Mouse (Mus musculus) cerebellum, adult 9-11 months (tissue): ENCODE data around the gene Upb1.
"Not testable (repeated sequence)": the region's sequence is repeated elsewhere in the genome, so short reads cannot be mapped to it uniquely, and the experiment has no call there.

Source experiments
- DNase-seq: peaks from one replicate; pipeline ENCODE4 v3.0.0; 2022

Upb1 gene

GRCm38 (mm10) chr10:75457852-75458251 is 56.9 kb downstream of the Upb1 start:
- no peak for DNase-seq

DNA sequence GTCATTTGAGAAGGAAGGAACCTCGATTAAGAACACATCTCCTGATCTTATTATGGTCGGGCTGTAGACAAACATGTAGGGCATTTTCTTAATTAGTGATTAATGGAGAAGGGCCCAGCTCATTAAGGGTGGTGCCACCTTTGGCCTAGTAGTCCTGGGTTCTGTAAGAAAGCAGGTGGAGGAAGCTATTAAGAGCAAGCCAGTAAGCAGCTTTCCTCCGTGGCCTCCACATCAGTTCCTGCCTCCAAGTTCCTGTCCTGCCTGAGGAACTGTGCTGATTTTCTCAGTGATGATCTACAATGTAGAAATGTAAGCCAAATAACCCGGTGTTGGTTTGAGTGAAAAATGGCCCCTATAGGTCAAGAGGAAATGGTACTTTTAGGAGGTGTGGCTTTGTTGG is 57.4 kb downstream of the Upb1 start:
- DNase-seq: no peak

DNA sequence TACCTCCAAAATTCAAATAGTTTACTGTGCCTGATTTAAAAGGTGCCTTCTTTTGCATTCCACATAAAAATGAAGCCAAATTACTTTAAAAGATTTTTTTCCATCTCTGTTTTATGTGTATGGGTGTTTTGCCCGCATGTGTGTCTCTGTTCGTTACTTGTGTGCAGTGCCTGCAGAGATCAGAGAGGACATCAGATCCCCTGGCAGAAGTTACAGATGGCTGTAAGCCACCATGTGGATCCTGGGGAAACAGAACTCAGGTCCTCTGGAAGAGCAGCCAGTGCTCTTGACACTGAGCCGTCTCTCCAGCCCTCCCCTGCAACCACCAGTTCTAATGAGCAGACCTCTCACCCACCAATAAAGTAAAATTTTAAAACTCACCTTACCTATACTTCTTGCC is 61.8 kb downstream of the Upb1 start:
- DNase-seq: no peak

GRCm38 (mm10) chr10:75465781-75466550 is 65.1 kb downstream of the Upb1 start:
- DNase-seq: no peak

DNA sequence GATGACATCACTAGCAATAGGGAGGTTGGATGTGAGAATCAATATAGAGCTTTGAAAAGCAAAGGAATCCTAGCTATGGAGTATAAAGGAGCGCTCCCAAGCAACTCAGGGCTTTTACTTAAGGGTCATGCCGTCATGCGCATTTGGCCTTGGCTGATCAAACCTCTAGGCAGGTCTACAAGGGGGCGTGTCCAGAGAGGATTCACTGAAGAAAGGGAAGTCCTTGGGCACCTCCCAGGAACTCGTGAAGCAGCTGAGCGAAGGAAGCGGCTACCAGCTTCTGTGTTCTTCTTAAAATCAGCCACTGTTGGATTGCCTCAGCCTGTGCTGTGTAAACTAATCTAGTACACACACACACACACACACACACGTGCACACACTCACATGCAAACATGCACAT is 72.5 kb downstream of the Upb1 start:
- DNase-seq: no peak

- no peak for DNase-seq
These were observed 73.7 kb downstream of the Upb1 start for GRCm38 (mm10) chr10:75474571-75474970.

- DNase-seq: not testable (repeated sequence)
These were observed 74.4 kb downstream of the Upb1 start for GRCm38 (mm10) chr10:75475139-75475850.

DNA sequence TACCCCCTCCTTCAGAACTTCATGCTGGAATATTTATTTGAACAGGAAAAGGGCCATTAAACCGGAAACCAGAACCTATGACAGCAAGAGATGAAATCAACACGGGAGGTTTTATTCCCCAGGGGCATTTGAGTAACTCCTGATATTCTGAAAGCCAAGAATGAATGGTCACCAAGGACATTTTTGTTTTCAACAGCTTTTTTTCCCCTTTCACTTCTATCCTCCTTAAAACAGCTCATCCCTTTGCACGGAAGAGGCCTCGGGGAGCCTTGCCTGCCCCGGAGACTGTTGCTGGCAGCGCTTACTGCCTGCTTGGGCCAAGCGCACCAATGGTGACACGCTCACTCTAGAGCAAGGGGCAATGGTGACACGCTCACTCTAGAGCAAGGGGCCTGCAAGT is 76.1 kb downstream of the Upb1 start:
- DNase-seq: no peak

DNA sequence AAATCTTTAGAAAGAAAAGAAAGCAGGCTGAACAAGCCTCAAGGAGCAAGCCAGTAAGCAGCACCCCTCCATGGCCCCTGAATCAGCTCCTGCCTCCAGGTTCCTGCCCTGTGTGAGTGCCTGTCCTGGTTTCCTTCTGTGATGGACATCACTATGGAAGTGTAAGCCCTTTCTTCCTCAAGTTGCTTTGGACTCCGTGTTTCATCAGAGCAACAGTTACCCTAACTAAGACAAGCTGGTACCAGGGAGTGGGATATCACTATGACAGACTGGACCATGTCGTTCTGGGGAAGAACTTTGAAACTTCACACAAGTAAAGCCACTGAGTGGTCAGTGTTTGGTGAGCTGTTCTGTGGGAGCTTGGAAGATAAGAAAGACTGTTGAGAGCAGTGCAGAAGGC is 79.0 kb downstream of the Upb1 start:
- no peak for DNase-seq

- DNase-seq: no peak
These were observed 80.8 kb downstream of the Upb1 start for GRCm38 (mm10) chr10:75481703-75482102.

- no peak for DNase-seq
These were observed 81.4 kb downstream of the Upb1 start for GRCm38 (mm10) chr10:75482271-75482670.

- no peak for DNase-seq
These were observed 82.1 kb downstream of the Upb1 start for GRCm38 (mm10) chr10:75482919-75483483.

GRCm38 (mm10) chr10:75484066-75484465 is 83.2 kb downstream of the Upb1 start:
- DNase-seq: no peak

- no peak for DNase-seq
These were observed 83.9 kb downstream of the Upb1 start for GRCm38 (mm10) chr10:75484767-75485166.

DNA sequence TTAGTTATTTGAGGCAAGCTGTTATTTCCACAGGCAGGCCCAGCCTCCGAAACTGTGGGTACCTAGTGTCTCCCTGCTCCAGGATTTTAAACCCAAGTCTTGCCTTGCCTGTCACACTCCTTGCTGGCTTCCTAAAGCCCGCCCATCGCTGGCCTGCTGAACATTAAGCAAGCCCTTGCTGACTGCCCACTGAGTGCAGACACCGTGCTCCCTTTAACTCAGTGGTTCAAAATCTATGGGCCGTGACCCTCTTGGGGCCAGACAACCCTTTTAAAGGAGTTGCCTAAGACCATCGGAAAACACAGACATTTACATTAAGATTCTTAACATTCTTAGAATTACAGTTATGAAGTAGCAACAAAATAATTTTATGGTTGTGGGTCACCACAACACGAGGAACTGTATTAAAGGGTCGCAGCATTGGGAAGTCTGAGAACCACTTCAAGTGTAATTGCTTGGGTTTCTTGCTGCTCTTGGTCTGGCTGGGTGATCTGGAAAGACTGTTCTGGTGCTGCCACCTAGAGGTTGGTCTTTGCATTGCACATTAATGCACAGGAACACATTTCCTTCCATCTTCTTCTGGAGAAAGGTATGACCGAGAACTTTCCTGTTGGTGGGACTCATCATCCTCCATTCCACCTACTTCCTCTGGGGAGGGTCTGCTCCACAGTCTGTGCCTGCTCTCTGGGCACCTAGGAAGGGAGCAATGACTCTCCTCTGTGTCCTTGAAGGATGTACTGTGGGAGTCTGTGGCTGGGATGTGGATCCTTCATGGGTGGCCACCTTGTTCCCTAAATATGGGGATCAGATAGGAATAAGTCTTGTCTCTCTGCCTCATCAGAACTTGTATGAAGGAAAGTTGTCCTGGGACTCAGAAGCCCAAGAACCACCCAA is 85.4 kb downstream of the Upb1 start:
- DNase-seq: peak; percentile 62

DNA sequence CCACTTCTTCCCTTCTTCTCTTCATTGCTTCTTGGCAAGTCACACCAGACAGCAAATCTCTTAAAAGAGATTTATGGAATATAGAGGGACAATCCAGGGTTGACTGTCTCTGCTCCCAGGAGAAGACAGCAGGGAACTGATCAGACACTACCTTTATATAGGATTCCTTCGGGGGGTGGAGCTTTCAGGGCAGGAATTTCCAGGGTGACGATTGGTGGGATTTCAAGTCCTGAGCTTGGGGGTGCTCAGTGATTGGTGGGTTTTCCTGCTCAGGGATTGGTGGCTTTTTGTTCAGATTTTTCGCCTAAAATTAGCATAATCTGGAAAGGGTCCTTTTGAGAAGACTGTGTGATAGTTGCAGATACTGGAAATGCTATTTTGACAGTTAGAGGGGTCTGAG is 86.2 kb downstream of the Upb1 start:
- DNase-seq: no peak

DNA sequence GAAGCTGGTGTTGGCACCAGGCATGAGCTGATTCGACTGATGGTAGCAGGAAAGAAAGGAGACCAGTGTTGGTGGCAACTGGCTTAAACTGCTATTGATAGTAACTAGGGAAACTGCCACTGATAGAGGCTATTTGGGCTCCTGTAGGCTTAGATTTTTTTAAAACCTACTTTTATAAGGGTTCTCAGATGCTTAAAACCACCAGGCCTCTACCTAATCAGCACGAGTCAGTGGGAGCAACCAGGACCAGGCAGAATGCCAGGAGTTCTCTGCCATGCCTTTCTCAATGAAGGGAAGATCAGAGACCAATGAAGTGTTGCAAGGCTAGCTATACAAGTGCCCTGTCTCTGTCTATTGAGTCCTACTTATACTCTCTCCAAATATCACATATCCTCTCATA is 88.6 kb downstream of the Upb1 start:
- DNase-seq: no peak

DNA sequence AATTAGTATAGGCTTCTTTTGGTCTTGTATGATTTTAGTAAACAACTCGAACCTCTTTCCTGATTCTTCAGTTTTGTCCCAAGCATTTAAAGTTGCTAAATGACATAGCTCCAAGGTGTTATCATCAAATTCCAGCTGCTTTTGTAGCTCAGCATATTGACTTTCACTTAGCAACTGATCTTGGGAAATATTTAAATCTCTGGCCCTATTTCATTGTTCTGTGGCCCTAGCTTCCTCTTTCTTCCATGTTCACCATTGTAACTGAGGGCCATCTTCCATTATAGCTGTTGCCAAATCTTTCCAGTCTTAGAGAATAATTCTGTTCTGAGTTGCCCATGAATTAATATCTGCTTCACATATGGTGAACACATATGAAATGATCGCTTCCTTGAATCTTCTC is 89.8 kb downstream of the Upb1 start:
- DNase-seq: no peak
